Mouse (Mus musculus): ENCODE results near the gene Tuba3a. TPM values are rescaled to one million over a fixed set of nuclear protein-coding genes. Genes with fewer than 3 reads are reported as not detected.

Gene Tuba3a
- polyA plus RNA-seq, 1 experiment from 2014 or later = not detected

DNA sequence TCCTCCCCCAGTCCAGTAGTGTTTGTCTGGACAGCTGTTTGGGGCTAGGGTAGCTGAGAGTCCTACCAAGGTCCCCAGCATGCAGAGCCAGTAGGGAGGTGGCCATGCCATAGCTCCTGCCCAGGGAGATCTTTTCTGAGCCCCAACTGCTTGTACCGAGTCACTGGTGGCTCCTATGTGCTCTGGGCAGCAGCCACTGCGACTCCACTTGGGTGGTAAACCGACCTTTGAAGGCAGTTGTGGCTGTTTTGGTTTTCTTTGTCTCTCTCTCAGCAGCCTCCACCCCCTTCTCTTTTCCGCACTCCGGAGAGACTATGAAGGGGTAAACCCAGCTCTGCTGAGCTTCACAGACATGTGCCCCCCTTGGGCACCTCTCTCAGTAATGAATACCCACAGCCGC lies 49.1 kb downstream of the Tuba3a start, which contains the start of gene Cd27:
Gene Cd27 (minus strand): TSS at position 229 of the 400 bp plus-strand sequence.
- ATAC-seq (ENCODE audit: insufficient number of reproducible peaks, low FRiP score, low TSS enrichment, low read depth) = no peak
- Histone ChIP-seq H3K4me3 (no peak within 1 kb of the TSS), H3K36me3 (no peaks in the 10 kb centered on the region), H3K4me1 (peaks cover 6% of the 10 kb centered on the region), H3K27me3 (no peaks in the 10 kb centered on the region), H3K4me2 (no peak within 1 kb of the TSS), H3K27ac (no peak within 1 kb of the TSS), H3K9ac (no peak within 1 kb of the TSS), H3K9me3 (no peaks in the 10 kb centered on the region)
- WGBS = 44% methylated on average over 6 of the region's 6 CpGs

- H3K4me3 ChIP-seq = no peak overlapping the region
- H3K9me3 ChIP-seq = no peaks in the 10 kb centered on the region
- peaks cover 11% of the 10 kb centered on the region for H3K4me1 ChIP-seq
- H3K27me3 ChIP-seq = no peaks in the 10 kb centered on the region
- H3K9ac ChIP-seq = no peak overlapping the region
- ATAC-seq (ENCODE audit: insufficient number of reproducible peaks, low FRiP score, low TSS enrichment, low read depth) = no peak
- H3K36me3 ChIP-seq = no peaks in the 10 kb centered on the region
- H3K4me2 ChIP-seq = no peak overlapping the region
- WGBS = 84% methylated on average over 6 of the region's 6 CpGs
- no peak overlapping the region for H3K27ac ChIP-seq
Measured at GRCm38 (mm10) chr6:125236341-125236740, 49.5 kb downstream of the Tuba3a start.

DNA sequence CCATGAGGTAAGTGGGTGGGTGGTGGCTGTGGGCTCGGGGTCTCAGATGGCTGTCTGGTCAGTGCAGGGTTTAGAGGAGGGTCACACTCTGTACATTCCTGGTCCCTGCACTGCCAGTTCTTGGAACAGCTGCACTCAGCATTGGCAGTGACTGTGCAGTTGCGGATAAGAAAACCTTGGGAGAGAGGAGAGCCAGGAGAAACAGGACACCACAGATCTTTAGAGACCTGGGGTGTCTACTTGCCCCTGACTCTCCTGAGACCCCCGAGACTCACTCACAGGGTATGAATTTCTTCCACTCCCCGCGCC lies 51.4 kb downstream of the Tuba3a start:
- WGBS = 51% methylated on average over 5 of the region's 5 CpGs
- no peaks in the 10 kb centered on the region for H3K36me3 ChIP-seq
- ATAC-seq (ENCODE audit: insufficient number of reproducible peaks, low FRiP score, low TSS enrichment, low read depth) = no peak
- no peaks in the 10 kb centered on the region for H3K27me3 ChIP-seq
- H3K27ac ChIP-seq = 0 out of 2 replicates have a peak overlapping the region, but pooled peaks have one; percentile 22
- H3K4me2 ChIP-seq = no peak overlapping the region
- peaks cover 18% of the 10 kb centered on the region for H3K4me1 ChIP-seq
- H3K9me3 ChIP-seq = no peaks in the 10 kb centered on the region
- no peak overlapping the region for H3K9ac ChIP-seq
- H3K4me3 ChIP-seq = no peak overlapping the region

- no peaks in the 10 kb centered on the region for H3K27me3 ChIP-seq
- H3K36me3 ChIP-seq = no peaks in the 10 kb centered on the region
- no peak overlapping the region for H3K4me3 ChIP-seq
- H3K9me3 ChIP-seq = no peaks in the 10 kb centered on the region
- no peak overlapping the region for H3K4me2 ChIP-seq
- 48% methylated on average over 7 of the region's 7 CpGs for WGBS
- peaks cover 18% of the 10 kb centered on the region for H3K4me1 ChIP-seq
- 0 out of 2 replicates have a peak overlapping the region, but pooled peaks have one; percentile 22 for H3K27ac ChIP-seq
- no peak for ATAC-seq (ENCODE audit: insufficient number of reproducible peaks, low FRiP score, low TSS enrichment, low read depth)
- no peak overlapping the region for H3K9ac ChIP-seq
Measured at GRCm38 (mm10) chr6:125233816-125234519, 51.9 kb downstream of the Tuba3a start.

GRCm38 (mm10) chr6:125232516-125232915 lies 53.3 kb downstream of the Tuba3a start:
- Histone ChIP-seq H3K4me1 (peaks cover 18% of the 10 kb centered on the region), H3K36me3 (no peaks in the 10 kb centered on the region), H3K4me2 (no peak overlapping the region), H3K4me3 (no peak overlapping the region), H3K27me3 (no peaks in the 10 kb centered on the region), H3K27ac (no peak overlapping the region), H3K9ac (no peak overlapping the region), H3K9me3 (no peaks in the 10 kb centered on the region)
- 79% methylated on average over 6 of the region's 6 CpGs for WGBS
- no peak for ATAC-seq (ENCODE audit: insufficient number of reproducible peaks, low FRiP score, low TSS enrichment, low read depth)

- Histone ChIP-seq H3K4me3 (peak overlapping the region; percentile 48), H3K4me2 (peak overlapping the region; percentile 93), H3K9ac (no peak overlapping the region), H3K27me3 (no peaks in the 10 kb centered on the region), H3K36me3 (no peaks in the 10 kb centered on the region), H3K4me1 (peaks cover 18% of the 10 kb centered on the region), H3K9me3 (no peaks in the 10 kb centered on the region), H3K27ac (no peak overlapping the region)
- ATAC-seq (ENCODE audit: insufficient number of reproducible peaks, low FRiP score, low TSS enrichment, low read depth) = 0 out of 2 replicates have a peak, but pooled peaks have one; percentile 41
- WGBS = 49% methylated on average over 4 of the region's 4 CpGs
Measured at GRCm38 (mm10) chr6:125232045-125232437, 53.8 kb downstream of the Tuba3a start.

GRCm38 (mm10) chr6:125231117-125232044 lies 54.5 kb downstream of the Tuba3a start, which contains the start of gene Tapbpl:
Gene Tapbpl, minus strand, starts transcription at chr6:125231860.
- peaks cover 18% of the 10 kb centered on the region for H3K4me1 ChIP-seq
- WGBS = 10% methylated on average over 16 of the region's 16 CpGs
- no peaks in the 10 kb centered on the region for H3K27me3 ChIP-seq
- peak within 1 kb of the TSS; percentile 93 for H3K4me2 ChIP-seq
- peak within 1 kb of the TSS; percentile 48 for H3K4me3 ChIP-seq
- peak within 1 kb of the TSS; percentile 81 for H3K27ac ChIP-seq
- no peaks in the 10 kb centered on the region for H3K9me3 ChIP-seq
- H3K9ac ChIP-seq = peak within 1 kb of the TSS; percentile 46
- peaks cover 3% of the 10 kb centered on the region; the same call in 1 of the 2 replicates for H3K36me3 ChIP-seq
- ATAC-seq (ENCODE audit: insufficient number of reproducible peaks, low FRiP score, low TSS enrichment, low read depth) = peak; percentile 22

DNA sequence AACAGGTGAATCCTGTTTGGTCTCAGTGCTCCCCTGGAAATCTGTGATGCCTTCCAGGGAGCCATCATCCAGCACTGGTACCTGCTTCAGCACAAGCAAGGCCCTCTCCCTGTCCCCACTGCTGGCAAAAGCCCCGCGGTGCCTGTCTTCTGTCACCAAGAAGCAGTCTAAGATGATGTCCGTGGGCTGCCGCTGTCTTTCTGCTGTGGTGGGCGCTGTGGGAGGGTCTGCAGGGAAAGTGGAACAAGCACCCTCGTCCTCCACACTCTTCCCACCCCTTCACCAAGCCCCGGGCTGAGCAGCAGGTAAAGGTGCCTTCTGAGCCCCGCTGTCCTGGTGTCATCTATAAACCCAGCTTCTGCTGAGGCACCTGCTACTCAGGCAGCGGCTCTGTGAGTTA lies 55.3 kb downstream of the Tuba3a start:
- H3K4me2 ChIP-seq = 0 out of 2 replicates have a peak overlapping the region, but pooled peaks have one; percentile 93
- H3K9me3 ChIP-seq = no peaks in the 10 kb centered on the region
- WGBS = 59% methylated on average over 9 of the region's 9 CpGs
- H3K36me3 ChIP-seq = peaks cover 3% of the 10 kb centered on the region; the same call in 1 of the 2 replicates
- no peak overlapping the region for H3K27ac ChIP-seq
- no peaks in the 10 kb centered on the region for H3K27me3 ChIP-seq
- no peak overlapping the region for H3K4me3 ChIP-seq
- H3K4me1 ChIP-seq = peaks cover 18% of the 10 kb centered on the region
- no peak for ATAC-seq (ENCODE audit: insufficient number of reproducible peaks, low FRiP score, low TSS enrichment, low read depth)
- no peak overlapping the region for H3K9ac ChIP-seq

Small RNAs within 50 kb of the gene (microRNA-seq; reads per million reads assigned to microRNA genes)
- not detected for gene Mir8113

Other genes with a start within 250 kb of the Tuba3a start
- 141 and 146 TPM in 2 replicates for gene Ing4, start 246.3 kb downstream of the Tuba3a start, polyA plus RNA-seq (2015; fragmentation: Nextera tagmentation; extraction: Ambion mirVana)
- 9.9 and 12.4 TPM in 2 replicates for gene Acrbp, start 236.4 kb downstream of the Tuba3a start, polyA plus RNA-seq (2015; fragmentation: Nextera tagmentation; extraction: Ambion mirVana)
- gene Lpar5, start 218.1 kb downstream of the Tuba3a start, polyA plus RNA-seq (2015; fragmentation: Nextera tagmentation; extraction: Ambion mirVana) = 6.5 and 6.6 TPM in 2 replicates
- 66.7 TPM in 2 replicates for gene Chd4, start 190.1 kb downstream of the Tuba3a start, polyA plus RNA-seq (2015; fragmentation: Nextera tagmentation; extraction: Ambion mirVana)
- 54.4 and 58.0 TPM in 2 replicates for gene Nop2, start 154.1 kb downstream of the Tuba3a start, polyA plus RNA-seq (2015; fragmentation: Nextera tagmentation; extraction: Ambion mirVana)
- 26.6 and 46.8 TPM in 2 replicates for gene Iffo1, start 140.8 kb downstream of the Tuba3a start, polyA plus RNA-seq (2015; fragmentation: Nextera tagmentation; extraction: Ambion mirVana)
- gene Gapdh, start 119.6 kb downstream of the Tuba3a start, polyA plus RNA-seq (2015; fragmentation: Nextera tagmentation; extraction: Ambion mirVana) = 1,547 and 1,728 TPM in 2 replicates
- gene Ncapd2, start 94.3 kb downstream of the Tuba3a start, polyA plus RNA-seq (2015; fragmentation: Nextera tagmentation; extraction: Ambion mirVana) = 86.4 and 87.0 TPM in 2 replicates
- 210 and 220 TPM in 2 replicates for gene Mrpl51, start 94.2 kb downstream of the Tuba3a start, polyA plus RNA-seq (2015; fragmentation: Nextera tagmentation; extraction: Ambion mirVana)
- gene Vamp1, start 70.5 kb downstream of the Tuba3a start, polyA plus RNA-seq (2015; fragmentation: Nextera tagmentation; extraction: Ambion mirVana) = 4.8 and 4.9 TPM in 2 replicates
- gene Tapbpl, start 54.2 kb downstream of the Tuba3a start, polyA plus RNA-seq (2015; fragmentation: Nextera tagmentation; extraction: Ambion mirVana) = 4.9 and 5.7 TPM in 2 replicates
- gene Cd27, start 49.0 kb downstream of the Tuba3a start, polyA plus RNA-seq (2015; fragmentation: Nextera tagmentation; extraction: Ambion mirVana) = 1.5 and 3.2 TPM in 2 replicates
- gene Ltbr, start 27.8 kb upstream of the Tuba3a start, polyA plus RNA-seq (2015; fragmentation: Nextera tagmentation; extraction: Ambion mirVana) = 47.0 and 50.5 TPM in 2 replicates
- 5.2 and 5.3 TPM in 2 replicates for gene Scnn1a, start 34.6 kb upstream of the Tuba3a start, polyA plus RNA-seq (2015; fragmentation: Nextera tagmentation; extraction: Ambion mirVana)
- 95.6 and 98.8 TPM in 2 replicates for gene Tnfrsf1a, start 63.3 kb upstream of the Tuba3a start, polyA plus RNA-seq (2015; fragmentation: Nextera tagmentation; extraction: Ambion mirVana)
- gene Plekhg6, start 94.8 kb upstream of the Tuba3a start, polyA plus RNA-seq (2015; fragmentation: Nextera tagmentation; extraction: Ambion mirVana) = 4.2 and 4.5 TPM in 2 replicates
- gene Cd9, start 208.7 kb upstream of the Tuba3a start, polyA plus RNA-seq (2015; fragmentation: Nextera tagmentation; extraction: Ambion mirVana) = 490 and 511 TPM in 2 replicates